Mouse (Mus musculus): ENCODE measurements around the gene Slc38a4. TPM values are rescaled to one million over a fixed set of nuclear protein-coding genes. Genes with fewer than 3 reads are reported as not detected.

Gene Slc38a4
- polyA plus RNA-seq (2015; fragmentation: Nextera tagmentation; extraction: Ambion mirVana) = 74.2 and 77.9 TPM in 2 replicates

GRCm38 (mm10) chr15:97055794-97056193 lies at the start of gene Slc38a4:
Slc38a4 (minus strand) TSS chr15:97055956.
- Histone ChIP-seq H3K4me1 (ENCODE audit: insufficient read depth, low read length) (peaks cover 6% of the 10 kb centered on the region; the same call in 1 of the 2 replicates), H3K9ac (replicated peaks; ENCODE audit: low read length) (peak within 1 kb of the TSS; percentile 69), H3K4me3 (ENCODE audit: low read length) (peak within 1 kb of the TSS; percentile 64), H3K9me3 (ENCODE audit: low read length) (peaks cover 25% of the 10 kb centered on the region), H3K27ac (ENCODE audit: low read length) (peak within 1 kb of the TSS; percentile 69), H3K27me3 (ENCODE audit: insufficient read depth, low read length) (no peaks in the 10 kb centered on the region), H3K36me3 (ENCODE audit: insufficient read depth, low read length) (no peaks in the 10 kb centered on the region), H3K4me2 (replicated peaks; ENCODE audit: low read depth, low read length) (peak within 1 kb of the TSS; percentile 65)
- peak; percentile 91 for ATAC-seq (ENCODE audit: low FRiP score, low TSS enrichment)
- WGBS = 50% methylated on average over 9 of the region's 9 CpGs

- Histone ChIP-seq H3K36me3 (ENCODE audit: insufficient read depth, low read length) (no peaks in the 10 kb centered on the region), H3K9me3 (ENCODE audit: low read length) (peaks cover 3% of the 10 kb centered on the region; the same call in 1 of the 2 replicates), H3K4me2 (replicated peaks; ENCODE audit: low read depth, low read length) (no peak overlapping the region), H3K4me3 (ENCODE audit: low read length) (no peak overlapping the region), H3K9ac (replicated peaks; ENCODE audit: low read length) (no peak overlapping the region), H3K27ac (ENCODE audit: low read length) (no peak overlapping the region), H3K27me3 (ENCODE audit: insufficient read depth, low read length) (no peaks in the 10 kb centered on the region), H3K4me1 (ENCODE audit: insufficient read depth, low read length) (peaks cover 14% of the 10 kb centered on the region)
- no peak for ATAC-seq (ENCODE audit: low FRiP score, low TSS enrichment)
- 36% methylated on average over 3 of the region's 3 CpGs for WGBS
Observed at GRCm38 (mm10) chr15:97104889-97105391, 49.2 kb upstream of the Slc38a4 start.

- Histone ChIP-seq H3K36me3 (ENCODE audit: insufficient read depth, low read length) (no peaks in the 10 kb centered on the region), H3K4me3 (ENCODE audit: low read length) (no peak overlapping the region), H3K4me1 (ENCODE audit: insufficient read depth, low read length) (peaks cover 14% of the 10 kb centered on the region), H3K4me2 (replicated peaks; ENCODE audit: low read depth, low read length) (no peak overlapping the region), H3K9ac (replicated peaks; ENCODE audit: low read length) (no peak overlapping the region), H3K27ac (ENCODE audit: low read length) (no peak overlapping the region), H3K27me3 (ENCODE audit: insufficient read depth, low read length) (no peaks in the 10 kb centered on the region), H3K9me3 (ENCODE audit: low read length) (no peaks in the 10 kb centered on the region)
- WGBS = 91% methylated on average over 3 of the region's 3 CpGs
- no peak for ATAC-seq (ENCODE audit: low FRiP score, low TSS enrichment)
Observed at GRCm38 (mm10) chr15:97104048-97104447, 48.3 kb upstream of the Slc38a4 start.

GRCm38 (mm10) chr15:97102811-97103210 lies 47.1 kb upstream of the Slc38a4 start:
- Histone ChIP-seq H3K36me3 (ENCODE audit: insufficient read depth, low read length) (no peaks in the 10 kb centered on the region), H3K27ac (ENCODE audit: low read length) (peak overlapping the region; percentile 62), H3K4me3 (ENCODE audit: low read length) (no peak overlapping the region), H3K4me1 (ENCODE audit: insufficient read depth, low read length) (peaks cover 5% of the 10 kb centered on the region; the same call in 1 of the 2 replicates), H3K4me2 (replicated peaks; ENCODE audit: low read depth, low read length) (no peak overlapping the region), H3K9ac (replicated peaks; ENCODE audit: low read length) (no peak overlapping the region), H3K9me3 (ENCODE audit: low read length) (no peaks in the 10 kb centered on the region), H3K27me3 (ENCODE audit: insufficient read depth, low read length) (no peaks in the 10 kb centered on the region)
- ATAC-seq (ENCODE audit: low FRiP score, low TSS enrichment) = no peak
- WGBS = 34% methylated on average over 10 of the region's 10 CpGs

GRCm38 (mm10) chr15:97102181-97102580 lies 46.4 kb upstream of the Slc38a4 start:
- no peak overlapping the region for H3K4me3 ChIP-seq (ENCODE audit: low read length)
- 85% methylated on average over 5 of the region's 5 CpGs for WGBS
- no peaks in the 10 kb centered on the region for H3K36me3 ChIP-seq (ENCODE audit: insufficient read depth, low read length)
- H3K4me2 ChIP-seq (replicated peaks; ENCODE audit: low read depth, low read length) = no peak overlapping the region
- H3K27me3 ChIP-seq (ENCODE audit: insufficient read depth, low read length) = no peaks in the 10 kb centered on the region
- H3K27ac ChIP-seq (ENCODE audit: low read length) = no peak overlapping the region
- H3K9me3 ChIP-seq (ENCODE audit: low read length) = no peaks in the 10 kb centered on the region
- ATAC-seq (ENCODE audit: low FRiP score, low TSS enrichment) = no peak
- H3K9ac ChIP-seq (replicated peaks; ENCODE audit: low read length) = no peak overlapping the region
- H3K4me1 ChIP-seq (ENCODE audit: insufficient read depth, low read length) = no peaks in the 10 kb centered on the region

GRCm38 (mm10) chr15:97099101-97099500 lies 43.3 kb upstream of the Slc38a4 start:
- Histone ChIP-seq H3K4me3 (ENCODE audit: low read length) (no peak overlapping the region), H3K9ac (replicated peaks; ENCODE audit: low read length) (no peak overlapping the region), H3K36me3 (ENCODE audit: insufficient read depth, low read length) (no peaks in the 10 kb centered on the region), H3K27ac (ENCODE audit: low read length) (no peak overlapping the region), H3K27me3 (ENCODE audit: insufficient read depth, low read length) (no peaks in the 10 kb centered on the region), H3K4me2 (replicated peaks; ENCODE audit: low read depth, low read length) (no peak overlapping the region), H3K4me1 (ENCODE audit: insufficient read depth, low read length) (no peaks in the 10 kb centered on the region), H3K9me3 (ENCODE audit: low read length) (peaks cover 5% of the 10 kb centered on the region; the same call in 1 of the 2 replicates)
- ATAC-seq (ENCODE audit: low FRiP score, low TSS enrichment) = no peak
- WGBS = 96% methylated on average over 10 of the region's 10 CpGs

GRCm38 (mm10) chr15:97097548-97097947 lies 41.8 kb upstream of the Slc38a4 start:
- H3K4me3 ChIP-seq (ENCODE audit: low read length) = no peak overlapping the region
- H3K9me3 ChIP-seq (ENCODE audit: low read length) = peaks cover 6% of the 10 kb centered on the region; the same call in 1 of the 2 replicates
- WGBS = 90% methylated on average over 4 of the region's 4 CpGs
- H3K4me2 ChIP-seq (replicated peaks; ENCODE audit: low read depth, low read length) = no peak overlapping the region
- H3K36me3 ChIP-seq (ENCODE audit: insufficient read depth, low read length) = no peaks in the 10 kb centered on the region
- no peaks in the 10 kb centered on the region for H3K27me3 ChIP-seq (ENCODE audit: insufficient read depth, low read length)
- H3K27ac ChIP-seq (ENCODE audit: low read length) = no peak overlapping the region
- ATAC-seq (ENCODE audit: low FRiP score, low TSS enrichment) = no peak
- H3K9ac ChIP-seq (replicated peaks; ENCODE audit: low read length) = no peak overlapping the region
- H3K4me1 ChIP-seq (ENCODE audit: insufficient read depth, low read length) = no peaks in the 10 kb centered on the region

- 16% methylated on average over 6 of the region's 6 CpGs for WGBS
- peak overlapping the region; percentile 29; the same call in 1 of the 2 replicates for H3K4me2 ChIP-seq (replicated peaks; ENCODE audit: low read depth, low read length)
- peak; percentile 80 for ATAC-seq (ENCODE audit: low FRiP score, low TSS enrichment)
- H3K4me1 ChIP-seq (ENCODE audit: insufficient read depth, low read length) = peaks cover 10% of the 10 kb centered on the region; the same call in 1 of the 2 replicates
- H3K9ac ChIP-seq (replicated peaks; ENCODE audit: low read length) = no peak overlapping the region
- H3K9me3 ChIP-seq (ENCODE audit: low read length) = peaks cover 5% of the 10 kb centered on the region; the same call in 1 of the 2 replicates
- H3K27me3 ChIP-seq (ENCODE audit: insufficient read depth, low read length) = no peaks in the 10 kb centered on the region
- no peak overlapping the region for H3K4me3 ChIP-seq (ENCODE audit: low read length)
- no peaks in the 10 kb centered on the region for H3K36me3 ChIP-seq (ENCODE audit: insufficient read depth, low read length)
- no peak overlapping the region for H3K27ac ChIP-seq (ENCODE audit: low read length)
Observed at GRCm38 (mm10) chr15:97089526-97089925, 33.8 kb upstream of the Slc38a4 start.

- no peak overlapping the region for H3K4me3 ChIP-seq (ENCODE audit: low read length)
- peak; percentile 49; the same call in 1 of the 2 replicates for ATAC-seq (ENCODE audit: low FRiP score, low TSS enrichment)
- 40% methylated on average over 5 of the region's 5 CpGs for WGBS
- H3K9ac ChIP-seq (replicated peaks; ENCODE audit: low read length) = no peak overlapping the region
- no peaks in the 10 kb centered on the region for H3K27me3 ChIP-seq (ENCODE audit: insufficient read depth, low read length)
- H3K4me2 ChIP-seq (replicated peaks; ENCODE audit: low read depth, low read length) = no peak overlapping the region; the same call in 1 of the 2 replicates
- H3K36me3 ChIP-seq (ENCODE audit: insufficient read depth, low read length) = no peaks in the 10 kb centered on the region
- peaks cover 10% of the 10 kb centered on the region; the same call in 1 of the 2 replicates for H3K4me1 ChIP-seq (ENCODE audit: insufficient read depth, low read length)
- no peaks in the 10 kb centered on the region for H3K9me3 ChIP-seq (ENCODE audit: low read length)
- no peak overlapping the region for H3K27ac ChIP-seq (ENCODE audit: low read length)
Observed at GRCm38 (mm10) chr15:97085833-97086232, 30.1 kb upstream of the Slc38a4 start.

GRCm38 (mm10) chr15:97077665-97078064 lies 21.9 kb upstream of the Slc38a4 start:
- H3K4me3 ChIP-seq (ENCODE audit: low read length) = no peak overlapping the region
- H3K4me1 ChIP-seq (ENCODE audit: insufficient read depth, low read length) = peaks cover 9% of the 10 kb centered on the region
- no peaks in the 10 kb centered on the region for H3K9me3 ChIP-seq (ENCODE audit: low read length)
- no peak for ATAC-seq (ENCODE audit: low FRiP score, low TSS enrichment)
- H3K36me3 ChIP-seq (ENCODE audit: insufficient read depth, low read length) = no peaks in the 10 kb centered on the region
- WGBS = 79% methylated on average over 6 of the region's 6 CpGs
- H3K27me3 ChIP-seq (ENCODE audit: insufficient read depth, low read length) = no peaks in the 10 kb centered on the region
- H3K27ac ChIP-seq (ENCODE audit: low read length) = no peak overlapping the region
- H3K4me2 ChIP-seq (replicated peaks; ENCODE audit: low read depth, low read length) = no peak overlapping the region
- no peak overlapping the region for H3K9ac ChIP-seq (replicated peaks; ENCODE audit: low read length)
